Mouse (Mus musculus): ENCODE results near the gene Kdm2b.

Gene Kdm2b

DNA sequence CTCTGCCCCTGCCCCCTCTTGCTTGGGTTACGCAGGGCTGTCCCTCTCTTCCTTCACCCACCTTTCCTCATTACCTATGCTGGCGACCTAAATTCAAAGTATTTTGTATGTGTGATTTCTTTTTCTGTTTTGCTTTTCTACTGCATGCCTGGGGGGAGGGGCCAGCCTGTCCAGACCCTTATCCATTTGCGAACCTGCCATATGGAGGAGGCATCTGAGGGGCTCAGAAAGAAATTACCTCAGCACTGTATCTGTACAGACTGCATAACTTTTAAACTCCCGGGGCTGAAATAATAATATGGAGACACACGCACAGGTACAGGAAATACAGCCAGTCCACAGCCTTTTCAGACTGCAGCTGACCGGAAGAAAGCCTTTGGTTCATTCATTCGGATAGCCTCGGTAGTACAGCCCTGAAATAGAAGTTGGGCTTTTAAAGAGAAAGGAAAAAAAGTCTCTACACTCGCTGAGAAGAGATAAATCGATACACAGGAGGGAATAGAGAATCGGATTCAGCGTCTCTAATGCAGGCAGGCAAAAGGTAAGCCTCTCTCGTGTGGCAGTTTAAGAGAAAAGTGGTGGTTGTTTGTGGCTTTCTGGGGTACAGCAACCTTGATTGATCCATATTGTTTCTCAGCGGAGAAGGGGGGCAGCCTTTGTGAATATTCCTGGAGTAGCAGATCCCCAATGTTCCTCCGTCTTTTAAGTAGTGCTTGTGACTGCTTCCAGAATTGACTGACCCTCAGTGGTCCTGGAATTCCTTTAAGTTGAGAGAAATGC lies at the start of gene Kdm2b:
Kdm2b (minus strand) TSS at position 273 of the 780 bp plus-strand sequence.
- DNase-seq, result peak; percentile 37 to 50

DNA sequence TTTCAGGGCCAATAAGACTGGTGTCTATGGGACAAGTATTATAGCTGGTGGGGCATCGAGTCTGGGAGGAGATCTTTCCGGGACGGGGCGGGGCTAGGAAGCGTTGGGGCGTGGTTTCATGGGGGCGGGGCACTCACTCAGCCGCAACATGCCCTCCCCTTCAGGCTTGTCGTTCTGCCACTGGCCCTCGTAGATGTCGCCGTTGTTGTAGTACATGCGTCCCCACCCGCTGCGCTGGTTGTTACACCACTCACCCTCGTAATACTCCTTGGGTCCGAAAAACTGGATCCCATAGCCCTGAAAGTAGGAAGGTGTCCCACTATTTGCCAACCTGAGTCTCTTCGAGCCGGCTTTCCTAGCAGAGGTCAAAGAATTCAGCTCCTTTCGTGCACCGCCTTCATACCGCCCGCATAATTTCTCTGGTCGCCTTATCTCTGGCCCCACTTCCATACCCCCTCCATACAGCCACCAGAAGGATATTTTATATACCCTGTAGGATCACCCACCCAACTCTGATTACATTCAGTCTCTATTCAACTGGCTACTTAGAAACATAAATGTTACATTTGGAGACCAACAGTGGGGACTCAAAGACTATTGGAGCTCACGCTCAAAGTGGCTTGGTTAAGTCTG lies 49.6 kb upstream of the Kdm2b start:
- peak; percentile 88 to 93 for DNase-seq

DNA sequence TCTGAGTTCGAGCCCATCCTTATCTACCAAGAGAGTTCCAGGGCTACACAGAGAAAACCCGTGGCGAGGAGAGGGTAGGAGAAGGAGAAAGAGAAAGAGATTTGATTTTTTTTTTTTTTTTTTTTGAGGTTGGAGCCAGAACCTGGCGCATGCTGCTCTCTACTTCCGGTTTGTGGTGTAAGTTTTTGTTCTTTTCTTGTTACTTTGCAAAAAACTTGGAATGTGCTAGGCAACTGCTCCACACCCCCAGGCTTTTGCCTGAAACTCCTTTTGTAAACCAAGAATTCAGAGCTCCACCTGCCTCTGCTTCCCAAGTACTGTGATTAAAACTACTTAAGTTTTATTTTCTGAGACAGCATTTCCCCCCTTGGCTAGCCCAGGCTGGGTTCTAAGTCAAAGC lies 48.5 kb upstream of the Kdm2b start:
- no peak for DNase-seq

DNA sequence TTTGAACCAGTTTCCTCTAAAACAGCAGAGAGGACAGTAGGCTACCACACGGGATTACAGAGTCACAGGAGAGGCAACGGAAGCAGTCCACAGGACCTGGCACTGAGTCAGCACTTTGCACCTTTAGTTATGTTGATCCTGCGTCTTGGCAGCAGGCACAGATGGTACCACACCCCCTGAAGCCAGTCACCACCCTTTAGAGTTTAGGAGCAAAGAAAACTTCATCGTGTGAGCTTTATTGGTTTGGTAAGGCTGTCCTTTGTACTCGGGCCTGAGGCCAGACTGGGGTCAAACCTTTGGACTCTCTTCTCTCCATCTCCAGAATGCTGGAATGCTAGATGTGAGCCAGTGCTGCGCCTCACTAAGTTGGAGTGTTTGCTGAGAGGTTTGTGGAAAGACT lies 45.9 kb upstream of the Kdm2b start:
- DNase-seq, result peak; percentile 88 to 93

DNA sequence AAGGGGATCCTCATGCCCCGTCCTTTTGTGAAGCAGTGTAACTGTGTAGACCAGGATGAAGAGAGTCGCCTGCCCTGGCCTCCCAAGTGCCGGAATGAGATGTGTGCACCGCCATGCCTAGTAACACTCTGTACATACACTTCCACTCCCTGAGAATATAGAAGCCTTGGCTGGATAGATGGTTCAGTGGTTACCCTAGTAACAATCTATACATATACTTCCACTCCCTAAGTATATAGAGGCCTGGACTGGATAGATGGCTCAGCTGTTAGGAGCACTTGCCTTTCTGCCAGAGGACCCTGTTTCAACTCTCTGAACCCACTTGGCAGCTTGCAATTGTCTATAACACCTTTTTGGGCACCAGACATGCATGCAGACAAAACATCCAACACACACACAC lies 45.5 kb upstream of the Kdm2b start:
- DNase-seq, result no peak

DNA sequence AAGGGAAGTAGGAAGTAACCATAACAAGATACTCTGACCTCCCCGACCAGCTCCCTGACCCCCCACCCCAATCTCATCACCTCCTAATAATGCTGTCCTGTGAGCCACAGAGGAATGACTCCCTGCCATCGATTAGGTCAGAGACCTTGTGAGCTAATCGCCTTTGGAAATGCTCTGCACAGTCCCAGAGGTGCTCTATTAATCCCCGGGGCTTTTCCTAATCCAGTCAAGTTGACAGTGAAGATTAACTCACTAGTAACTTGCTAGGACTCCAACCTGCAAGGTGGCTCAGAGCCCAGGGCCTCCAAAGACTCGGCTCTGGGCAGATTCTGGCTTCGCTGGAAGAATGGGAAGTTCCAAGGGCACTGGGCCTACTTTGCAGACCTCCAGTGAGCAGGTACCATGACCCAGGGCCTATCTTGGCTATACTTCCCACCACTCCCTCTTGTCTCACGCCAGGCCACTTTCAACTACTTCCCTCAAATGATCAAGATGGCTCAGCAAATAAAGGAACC lies 44.1 kb upstream of the Kdm2b start:
- DNase-seq, result peak; percentile 49 to 69

DNA sequence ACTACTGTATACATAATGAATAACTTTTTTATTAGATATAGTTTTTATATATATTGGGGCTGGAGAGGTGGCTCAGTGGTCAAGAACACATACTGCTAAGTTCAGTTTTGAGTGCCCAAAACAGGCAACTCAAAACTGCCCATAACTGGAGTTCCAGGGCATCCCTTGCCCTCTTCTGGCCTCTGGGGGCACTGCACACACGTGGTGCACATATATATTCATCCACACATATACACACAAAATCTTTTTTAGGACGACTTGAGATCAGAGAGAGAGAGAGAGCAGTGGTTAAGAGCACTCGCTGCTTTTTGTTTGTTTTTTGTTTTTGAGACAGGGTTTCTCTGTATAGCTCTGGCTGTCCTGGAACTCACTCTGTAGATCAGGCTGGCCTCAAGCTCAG lies 41.7 kb upstream of the Kdm2b start:
- DNase-seq, result no peak

DNA sequence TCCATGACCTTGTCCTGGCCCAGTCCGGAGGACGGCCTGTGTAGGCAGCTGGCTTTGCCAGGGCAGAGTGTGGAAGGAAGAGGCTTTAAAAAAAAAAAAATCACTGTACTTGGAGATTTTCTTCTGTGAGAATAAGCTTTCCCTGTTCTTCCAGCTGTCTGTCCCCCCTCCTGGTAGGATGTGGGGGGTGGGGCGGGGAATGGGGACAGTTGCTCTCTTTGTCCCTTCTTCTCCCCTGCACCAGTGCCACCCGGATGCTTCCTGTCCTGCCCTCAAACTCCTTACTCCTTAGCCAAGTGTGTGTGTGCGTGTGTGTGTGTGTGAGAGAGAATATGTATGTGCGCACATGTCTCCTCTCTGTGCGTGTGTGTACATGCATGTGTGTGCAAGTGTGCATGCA lies 40.1 kb upstream of the Kdm2b start:
- DNase-seq, result no peak

DNA sequence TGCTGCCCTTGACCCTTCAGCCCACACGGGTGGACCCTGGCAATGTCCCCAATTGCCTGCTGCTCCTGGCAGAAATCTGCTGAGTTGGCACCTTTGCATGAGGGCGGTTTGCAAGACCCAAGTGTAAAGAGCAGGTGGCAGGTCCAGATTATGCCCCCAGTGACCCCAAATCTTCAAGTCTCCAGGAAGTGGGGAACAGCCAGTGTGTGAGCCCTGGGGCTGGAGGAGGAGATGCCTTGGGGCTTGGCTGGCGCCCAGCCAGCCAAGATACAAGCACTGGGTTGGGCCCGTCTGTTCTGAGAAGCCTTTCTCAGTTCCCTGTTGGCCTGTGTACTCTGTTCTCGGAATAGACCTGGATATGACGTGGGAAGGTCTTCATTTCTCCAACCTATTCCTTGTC lies 37.8 kb upstream of the Kdm2b start:
- peak; percentile 53 to 75 for DNase-seq

DNA sequence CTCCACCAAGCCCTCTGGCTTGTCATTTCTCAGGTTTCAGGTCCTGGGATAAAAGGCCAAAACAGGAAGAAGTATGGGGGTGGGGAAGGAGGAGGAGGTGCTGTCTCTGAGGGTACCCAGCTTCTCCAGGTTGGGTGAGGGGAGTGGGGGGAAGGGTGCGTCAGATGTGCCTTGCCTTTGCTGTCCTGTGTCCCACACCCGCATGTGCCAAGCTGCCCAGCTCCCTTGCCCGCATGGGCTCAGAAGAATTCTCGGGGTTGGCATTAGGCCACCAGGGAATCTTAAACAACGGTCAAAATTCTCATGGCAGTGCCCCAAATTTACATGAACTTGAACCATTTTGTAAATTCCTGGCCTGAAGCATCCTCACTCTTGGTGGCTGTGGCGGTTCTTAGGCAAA lies 36.8 kb upstream of the Kdm2b start:
- peak; percentile 48 to 50 for DNase-seq

DNA sequence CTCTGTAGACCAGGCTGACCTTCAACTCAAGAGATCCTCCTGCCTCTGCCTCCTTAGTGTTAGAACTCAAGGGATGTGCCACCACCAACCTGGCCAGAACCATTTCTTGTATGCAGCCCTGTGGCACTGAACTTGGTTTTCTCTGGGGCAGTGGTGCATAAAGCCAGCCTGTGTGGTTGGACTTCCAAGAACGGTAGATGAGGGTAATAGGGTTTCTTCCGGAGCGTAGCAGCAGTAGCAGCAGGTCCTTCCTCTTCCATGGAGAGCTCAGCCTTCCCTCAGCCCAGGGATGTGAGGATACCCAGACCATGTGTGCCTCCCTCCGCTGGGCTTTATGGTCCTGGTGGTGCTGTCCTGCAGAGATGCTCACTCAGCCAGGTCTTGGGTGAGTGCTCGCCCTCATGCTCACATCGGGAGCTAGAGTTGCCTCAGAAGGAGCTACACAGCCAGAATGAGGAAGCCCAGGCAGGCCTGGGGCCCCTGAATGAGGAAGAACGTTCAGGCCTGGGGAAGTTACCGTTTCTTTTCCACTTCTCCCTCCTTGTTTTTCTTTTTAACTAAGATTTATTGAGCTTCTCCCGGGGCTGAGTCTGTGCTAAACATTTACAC lies 35.4 kb upstream of the Kdm2b start:
- DNase-seq, result peak in 1 of 2 experiments; percentile 45

DNA sequence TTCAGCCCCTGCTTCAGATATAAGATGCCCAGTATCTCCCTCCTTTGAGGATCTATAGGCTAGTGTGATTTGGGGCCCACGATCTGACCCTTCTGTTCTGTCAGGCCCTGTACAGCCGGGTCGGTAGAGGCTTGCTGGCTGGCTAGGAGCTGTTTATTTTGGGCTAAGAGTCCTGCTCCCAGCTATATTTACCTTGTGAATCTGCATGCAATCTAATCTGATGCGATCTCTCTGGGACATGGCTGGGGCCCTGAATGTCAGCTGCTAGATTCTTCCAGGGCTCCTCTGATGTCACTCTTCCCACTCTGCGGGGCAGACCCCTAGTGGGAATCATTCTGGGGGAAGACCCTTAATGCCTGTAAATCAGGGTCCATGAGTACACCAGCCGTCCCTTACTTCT lies 34.7 kb upstream of the Kdm2b start:
- no peak for DNase-seq

DNA sequence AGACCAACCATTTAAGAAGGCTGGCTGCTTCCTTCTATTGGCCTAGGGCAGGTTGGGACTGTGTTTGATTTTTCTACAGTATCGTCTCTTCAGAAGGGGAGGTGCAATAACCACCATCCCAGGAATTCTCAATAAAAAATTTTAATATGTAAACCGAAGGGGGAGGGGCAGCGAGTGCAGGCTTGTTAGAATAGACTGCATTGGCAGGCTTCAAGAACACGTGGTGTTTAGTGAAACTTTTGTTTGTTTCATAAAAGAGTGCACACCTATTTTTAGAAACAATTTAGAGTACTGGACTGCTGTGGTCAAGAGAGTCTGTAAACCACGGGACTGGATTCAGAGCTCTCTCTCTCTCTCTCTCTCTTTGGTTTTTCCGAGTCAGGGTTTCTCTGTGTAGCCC lies 33.4 kb upstream of the Kdm2b start:
- DNase-seq, result peak; percentile 66 to 83

DNA sequence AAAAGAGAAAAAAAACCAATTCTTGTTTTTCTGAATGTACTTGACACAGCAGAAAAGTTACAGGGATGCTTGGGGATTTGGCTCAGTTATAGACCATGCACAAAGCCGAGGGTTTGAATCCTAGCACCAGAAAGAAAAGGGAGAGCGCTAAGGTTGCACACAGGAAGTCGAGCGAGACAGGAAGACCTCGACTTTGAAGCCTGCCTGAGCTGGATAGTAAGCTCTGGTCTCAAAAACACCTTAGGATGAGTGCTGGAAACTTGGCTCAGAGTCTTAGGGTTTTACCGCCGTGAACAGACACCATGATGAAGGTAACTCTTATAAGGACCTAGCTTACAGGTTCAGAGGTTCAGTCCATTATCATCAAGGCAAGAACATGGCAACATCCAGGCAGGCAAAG lies 31.8 kb upstream of the Kdm2b start:
- no peak for DNase-seq

DNA sequence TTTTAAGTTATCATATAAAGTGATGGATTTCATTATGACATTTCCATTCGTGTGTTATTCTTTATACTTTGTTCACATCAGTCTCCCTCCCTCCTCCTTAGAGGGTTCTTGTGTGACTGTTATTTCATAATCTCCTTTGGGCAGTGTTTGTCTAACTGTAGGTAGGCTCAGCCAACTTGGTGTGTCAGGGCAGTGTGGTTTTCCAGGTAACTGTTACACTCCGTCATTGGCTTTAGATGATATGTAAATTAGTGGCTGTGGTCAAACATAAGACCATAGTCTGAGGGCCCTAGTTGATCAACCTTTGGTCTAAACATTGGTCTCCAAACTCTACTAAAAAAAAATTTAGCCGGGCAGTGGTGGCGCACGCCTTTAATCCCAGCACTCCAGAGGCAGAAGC lies 30.8 kb upstream of the Kdm2b start:
- no peak for DNase-seq

DNA sequence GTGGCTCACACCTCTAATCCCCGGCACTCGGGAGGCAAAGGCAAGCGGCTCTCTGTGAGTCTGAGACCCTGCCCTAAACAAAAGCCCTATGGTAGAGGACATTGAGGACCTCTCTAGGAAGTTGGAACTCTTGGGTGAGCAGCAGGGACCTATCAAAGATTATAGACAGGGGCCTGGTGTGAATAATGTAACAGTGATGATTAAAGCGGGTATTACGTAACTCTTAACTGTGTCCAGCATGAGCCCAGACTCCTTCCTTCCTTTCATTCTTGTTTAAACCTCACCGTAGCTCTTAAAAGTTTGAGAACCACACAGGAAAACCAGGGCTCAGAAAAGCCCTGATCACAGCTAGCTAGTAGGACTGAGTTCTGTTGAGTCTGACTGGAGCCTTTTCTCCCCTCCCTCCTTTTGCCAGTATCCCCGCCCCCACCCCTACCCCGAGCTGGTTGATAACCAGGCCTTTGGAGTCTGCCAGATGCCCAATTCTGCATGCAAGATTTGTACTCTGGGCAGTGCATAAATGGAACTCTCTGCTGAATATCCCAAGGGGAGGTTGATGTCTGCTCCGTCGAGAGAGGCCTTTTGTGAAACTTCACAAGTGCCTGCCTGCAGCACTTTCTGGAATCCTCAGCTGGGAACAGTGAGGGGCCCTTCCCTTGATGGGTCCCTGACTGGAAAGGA lies 29.9 kb upstream of the Kdm2b start:
- DNase-seq, result no peak

DNA sequence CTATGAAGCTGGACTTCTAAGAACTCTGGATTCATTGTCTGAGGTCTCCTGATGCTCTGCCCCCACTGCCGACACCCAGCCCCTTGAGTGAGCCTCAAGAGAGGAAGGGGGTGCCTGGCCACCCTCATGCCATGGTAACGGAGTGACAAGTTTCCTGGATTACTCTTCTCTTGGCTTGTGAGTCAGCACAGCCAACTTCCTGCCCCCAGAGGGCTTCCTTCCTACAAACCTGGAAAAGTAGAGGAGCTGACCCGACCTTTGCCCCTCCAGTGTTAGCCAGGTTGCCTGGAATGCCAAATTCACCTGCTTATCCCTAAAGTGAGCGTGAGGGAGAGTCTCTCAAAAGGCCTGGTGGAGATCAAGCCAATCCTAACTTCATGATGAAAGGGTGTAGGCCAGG lies 27.9 kb upstream of the Kdm2b start:
- DNase-seq, result peak; percentile 44 to 65

DNA sequence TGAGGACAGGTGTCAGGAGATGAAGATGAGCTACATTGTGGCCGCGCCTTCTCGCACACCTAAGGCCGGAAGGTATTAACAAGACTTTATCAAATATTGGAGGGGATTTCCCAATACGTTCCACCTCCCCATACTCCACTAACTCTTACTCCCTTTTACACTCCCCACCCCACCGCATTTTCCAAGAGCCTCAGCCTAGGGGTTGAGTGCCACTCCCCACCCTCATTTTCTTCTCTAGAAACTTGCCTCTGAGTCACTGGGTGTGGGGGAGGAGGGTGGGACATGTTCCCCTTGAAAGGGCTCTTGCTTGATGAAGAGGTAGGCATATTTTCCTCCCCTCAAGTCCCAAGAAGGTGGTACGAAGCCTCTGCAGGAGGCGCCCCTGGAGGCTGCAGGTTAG lies 26.3 kb upstream of the Kdm2b start:
- no peak for DNase-seq

DNA sequence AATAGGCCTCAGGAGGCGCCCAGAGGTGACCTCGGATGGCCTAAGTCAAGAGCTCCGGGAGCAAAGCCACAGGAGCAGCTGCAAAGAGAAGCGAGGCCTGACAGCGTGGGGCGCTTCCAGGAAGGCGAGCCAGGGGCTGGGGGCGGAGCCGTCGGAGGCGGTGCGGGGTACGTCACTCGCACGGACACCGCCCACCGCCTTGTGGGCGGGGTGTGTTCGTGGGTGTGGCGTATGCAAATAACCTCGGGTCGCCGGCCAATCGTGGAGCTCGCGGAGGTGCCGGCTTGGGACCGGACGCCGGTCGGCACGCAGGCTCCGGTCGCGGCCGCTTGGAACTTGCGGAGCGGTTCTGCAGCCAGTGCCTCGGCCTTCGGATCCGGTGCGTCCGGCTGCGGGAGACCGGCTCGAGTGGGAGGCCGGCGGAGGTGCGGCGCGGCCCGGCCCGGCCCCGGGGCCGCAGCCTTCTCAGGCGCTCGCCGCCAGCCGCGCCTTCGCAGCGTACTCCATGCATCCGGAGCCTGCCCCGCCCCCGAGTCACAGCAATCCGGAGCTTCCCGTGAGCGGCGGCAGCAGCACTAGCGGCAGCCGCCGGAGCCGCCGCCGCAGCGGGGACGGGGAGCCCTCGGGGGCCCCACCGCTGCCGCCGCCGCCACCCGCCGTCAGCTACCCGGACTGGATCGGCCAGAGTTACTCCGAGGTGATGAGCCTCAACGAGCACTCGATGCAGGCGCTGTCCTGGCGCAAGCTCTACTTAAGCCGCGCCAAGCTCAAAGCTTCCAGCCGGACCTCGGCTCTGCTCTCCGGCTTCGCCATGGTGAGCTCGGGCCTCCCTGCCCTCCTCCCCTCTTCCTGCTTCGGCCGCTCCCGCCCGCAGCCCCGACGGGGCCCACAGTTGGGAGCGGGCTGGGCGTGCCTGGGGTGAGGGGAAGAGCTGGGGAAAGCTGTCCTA lies 25.4 kb upstream of the Kdm2b start, which contains the start of gene Orai1:
Orai1 (plus strand) TSS at position 322 of the 949 bp plus-strand sequence.
- DNase-seq, result peak; percentile 98 to 99

DNA sequence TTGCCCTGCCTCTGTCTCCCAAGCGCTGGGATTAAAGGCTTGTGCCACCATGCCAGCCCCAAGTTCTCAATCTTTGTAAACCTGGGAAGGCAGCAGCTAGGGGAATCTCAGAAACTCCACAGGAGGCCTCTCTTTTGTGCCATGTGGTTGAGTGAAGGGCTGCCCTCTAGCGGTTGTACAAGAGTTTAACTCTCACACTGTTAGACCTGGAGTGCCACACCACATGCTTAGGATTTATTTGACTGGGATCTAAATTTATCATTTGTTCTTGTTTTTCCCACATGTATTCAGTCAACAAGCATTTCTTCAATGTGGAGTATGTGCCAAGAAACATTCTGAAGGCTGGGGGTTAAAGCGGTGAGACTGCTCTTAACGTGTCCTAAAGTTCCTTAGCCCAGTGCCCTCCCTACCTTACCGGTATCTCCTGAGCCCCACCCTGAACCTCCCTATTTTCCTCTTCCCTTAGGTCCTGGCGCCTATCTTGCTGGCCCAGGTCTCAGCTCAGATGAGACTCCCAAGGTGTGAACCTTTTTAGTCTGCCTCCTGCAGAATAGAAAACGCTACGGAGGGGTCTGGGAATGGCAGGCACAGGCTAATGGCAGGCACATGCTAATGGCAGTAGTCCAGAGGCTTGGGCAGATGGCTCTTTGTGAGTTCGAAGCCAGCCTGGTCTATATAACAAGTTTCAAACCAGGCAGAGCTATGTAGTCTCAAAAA lies 24.1 kb upstream of the Kdm2b start:
- peak; percentile 70 to 84 for DNase-seq

DNA sequence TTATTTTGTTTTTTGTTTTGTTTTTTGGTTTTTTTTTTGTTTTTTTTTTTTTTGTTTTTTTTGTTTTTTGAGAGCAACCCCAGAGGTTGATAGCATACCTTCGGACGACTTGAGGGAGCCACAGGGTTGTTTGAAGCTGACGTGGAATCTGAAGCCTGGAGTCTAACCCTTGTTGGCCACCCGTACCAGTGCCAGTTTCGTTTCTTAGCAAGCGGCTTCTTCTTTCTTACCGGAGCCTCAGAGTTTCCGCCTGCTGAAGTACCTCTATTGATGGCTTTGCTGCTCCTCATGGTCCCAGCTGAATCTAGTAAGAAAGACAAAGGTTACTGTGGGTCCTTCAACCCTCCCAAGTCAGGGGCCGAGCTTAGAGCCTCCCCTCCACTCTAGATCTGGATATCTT lies 22.1 kb upstream of the Kdm2b start:
- DNase-seq, result no peak
